Mouse (Mus musculus) limb, embryonic 13.5 days (tissue): ENCODE data around the gene Olfr155. TPM values are rescaled to one million over a fixed set of nuclear protein-coding genes. Genes with fewer than 3 reads are reported as not detected.

Experiments
- ATAC-seq: fragments of 200-750 bp; cut with Nextera tagmentation; 2 replicates; pipeline ENCODE4 v1.8.0; 2017; ENCODE audit warnings: low read depth, moderate number of reproducible peaks, moderate TSS enrichment; ENCODE audit not compliant: low FRiP score
- H3K27ac ChIP-seq: fragments of 300-500 bp; sonication (generic); 2 replicates; pipeline ENCODE4 v1.5.1; 2015; ENCODE audit warnings: inconsistent platforms, mild to moderate bottlenecking, moderate library complexity
- H3K27me3 ChIP-seq: fragments of 300-500 bp; sonication (generic); 2 replicates; pipeline ENCODE4 v1.6.1; 2015; ENCODE audit warnings: mild to moderate bottlenecking, inconsistent platforms
- H3K36me3 ChIP-seq: fragments of 300-500 bp; sonication (generic); 2 replicates; pipeline ENCODE4 v1.6.1; 2015; ENCODE audit warnings: inconsistent platforms, mild to moderate bottlenecking, moderate library complexity
- H3K4me1 ChIP-seq: fragments of 300-500 bp; sonication (generic); 2 replicates; pipeline ENCODE4 v1.6.1; 2015; ENCODE audit warnings: inconsistent platforms
- H3K4me2 ChIP-seq: fragments of 300-500 bp; sonication (generic); replicated peaks from 2 replicates; pipeline ENCODE4 v1.6.1; 2015; ENCODE audit warnings: inconsistent platforms, mild to moderate bottlenecking, moderate library complexity
- H3K4me3 ChIP-seq: fragments of 300-500 bp; sonication (generic); 2 replicates; pipeline ENCODE4 v1.5.1; 2015; ENCODE audit warnings: moderate library complexity, mild to moderate bottlenecking, inconsistent platforms
- H3K9ac ChIP-seq: fragments of 300-500 bp; sonication (generic); 2 replicates; pipeline ENCODE4 v1.6.1; 2015; ENCODE audit warnings: mild to moderate bottlenecking, inconsistent platforms
- H3K9me3 ChIP-seq: fragments of 300-500 bp; sonication (generic); 2 replicates; pipeline ENCODE4 v1.6.1; 2016; ENCODE audit warnings: inconsistent platforms
- WGBS: fragments of 180-500 bp; shearing (Covaris S2); methylation state at CpG from one replicate; pipeline ENCODE4 v1.1.7; 2015; 5-methylcytosine and 5-hydroxymethylcytosine counted together
- polyA plus RNA-seq: library from polyadenylated mRNA; unstranded; fragments of >200 nt; fragmentation: Nextera tagmentation; extraction: Ambion mirVana; gene quantifications from 2 replicates; pipeline ENCODE4 v1.2.1, GENCODE M21; 2015

Gene Olfr155
- polyA plus RNA-seq, 1 experiment from 2014 or later, result not detected

GRCm38 (mm10) chr4:43903690-43904089 lies 52.3 kb downstream of the Olfr155 start:
- Histone ChIP-seq H3K27ac (no peak overlapping the region), H3K9me3 (no peaks in the 10 kb centered on the region), H3K27me3 (no peaks in the 10 kb centered on the region), H3K4me3 (no peak overlapping the region), H3K4me1 (peaks cover 5% of the 10 kb centered on the region; the same call in 1 of the 2 replicates), H3K9ac (no peak overlapping the region), H3K4me2 (no peak overlapping the region), H3K36me3 (peaks cover 46% of the 10 kb centered on the region)
- ATAC-seq, result no peak
- WGBS, result 66% methylated on average over 7 of the region's 7 CpGs

GRCm38 (mm10) chr4:43906443-43906842 lies 55.1 kb downstream of the Olfr155 start:
- Histone ChIP-seq H3K36me3 (peaks cover 47% of the 10 kb centered on the region), H3K27me3 (no peaks in the 10 kb centered on the region), H3K27ac (no peak overlapping the region), H3K4me1 (peaks cover 5% of the 10 kb centered on the region; the same call in 1 of the 2 replicates), H3K9me3 (no peaks in the 10 kb centered on the region), H3K4me2 (no peak overlapping the region), H3K9ac (no peak overlapping the region), H3K4me3 (no peak overlapping the region)
- ATAC-seq, result 0 out of 2 replicates have a peak, but pooled peaks have one; percentile 57
- WGBS, result 14% methylated on average over 6 of the region's 6 CpGs

Other genes starting within 250 kb of the Olfr155 start
- gene Npr2, start 219.6 kb upstream of the Olfr155 start, polyA plus RNA-seq, result 18.7 and 20.2 TPM in 2 replicates
- 0.84 and 1.00 TPM in 2 replicates for gene Spag8, start 198.0 kb upstream of the Olfr155 start, polyA plus RNA-seq
- gene Hint2, start 195.1 kb upstream of the Olfr155 start, polyA plus RNA-seq, result 78.3 and 90.2 TPM in 2 replicates
- gene Tmem8b, start 182.6 kb upstream of the Olfr155 start, polyA plus RNA-seq, result 7.8 and 8.2 TPM in 2 replicates
- 2.5 and 2.6 TPM in 2 replicates for gene Fam221b, start 182.4 kb upstream of the Olfr155 start, polyA plus RNA-seq
- not detected in 2 replicates for gene Olfr70, start 150.8 kb upstream of the Olfr155 start, polyA plus RNA-seq
- not detected in 2 replicates for gene Olfr71, start 141.3 kb upstream of the Olfr155 start, polyA plus RNA-seq
- 1.7 and 2.3 TPM in 2 replicates for gene Hrct1, start 124.4 kb upstream of the Olfr155 start, polyA plus RNA-seq
- gene Spaar, start 121.5 kb upstream of the Olfr155 start, polyA plus RNA-seq, result 0.33 and 0.63 TPM in 2 replicates
- gene Olfr159, start 80.6 kb upstream of the Olfr155 start, polyA plus RNA-seq, result not detected in 2 replicates
- 0.18 and 0.20 TPM in 2 replicates for gene Olfr156, start 27.7 kb upstream of the Olfr155 start, polyA plus RNA-seq
- not detected in 2 replicates for gene Olfr157, start 11.4 kb upstream of the Olfr155 start, polyA plus RNA-seq
- 35.7 and 36.3 TPM in 2 replicates for gene Reck, start 24.0 kb downstream of the Olfr155 start, polyA plus RNA-seq
- gene Glipr2, start 105.8 kb downstream of the Olfr155 start, polyA plus RNA-seq, result 124 and 125 TPM in 2 replicates
- not detected in 2 replicates for gene Ccin, start 131.9 kb downstream of the Olfr155 start, polyA plus RNA-seq
- 246 and 261 TPM in 2 replicates for gene Clta, start 152.9 kb downstream of the Olfr155 start, polyA plus RNA-seq
- gene Gne, start 232.6 kb downstream of the Olfr155 start, polyA plus RNA-seq, result 22.9 and 24.8 TPM in 2 replicates